Mouse (Mus musculus) gonadal fat pad, adult 2 months (tissue): ENCODE data around the gene Capn15. TPM values are rescaled to one million over a fixed set of nuclear protein-coding genes. Genes with fewer than 3 reads are reported as not detected.

Experiments used
- DNase-seq: peaks from one replicate; pipeline ENCODE4 v3.0.0-alpha.2; 2012; ENCODE audit warnings: low read depth
- polyA plus RNA-seq: library from polyadenylated mRNA; depleted of rRNA; stranded (reverse); fragments of >200 nt; gene quantifications from 2 replicates; pipeline ENCODE4 v1.2.3, GENCODE M21; 2012; rRNA removed

The Capn15 gene
- polyA plus RNA-seq, result 27.6 and 28.1 TPM in 2 replicates

GRCm38 (mm10) chr17:25985306-25986294 is at the start of gene Capn15:
Gene Capn15, minus strand, starts transcription at chr17:25985796.
- peak; percentile 66 for DNase-seq

DNA sequence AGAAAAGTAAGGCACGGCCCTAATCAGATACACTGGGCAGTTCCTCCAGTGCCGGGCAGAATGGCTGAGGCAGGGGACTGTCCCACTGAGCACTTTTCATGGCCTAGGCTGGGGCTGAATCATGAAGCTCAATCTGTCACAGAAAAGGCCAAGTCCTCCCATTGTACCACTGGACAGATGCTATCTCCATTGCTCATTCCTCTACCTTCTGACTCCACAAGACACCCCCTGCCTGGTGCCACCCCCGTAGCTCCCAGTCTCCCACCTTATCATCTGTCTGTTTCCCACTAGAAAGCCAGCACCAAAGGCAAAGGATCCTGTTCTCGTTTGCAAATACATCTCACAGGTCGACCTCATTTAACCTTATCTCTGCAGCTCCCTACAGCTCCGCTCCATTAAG is 46.4 kb upstream of the Capn15 start:
- DNase-seq, result no peak

DNA sequence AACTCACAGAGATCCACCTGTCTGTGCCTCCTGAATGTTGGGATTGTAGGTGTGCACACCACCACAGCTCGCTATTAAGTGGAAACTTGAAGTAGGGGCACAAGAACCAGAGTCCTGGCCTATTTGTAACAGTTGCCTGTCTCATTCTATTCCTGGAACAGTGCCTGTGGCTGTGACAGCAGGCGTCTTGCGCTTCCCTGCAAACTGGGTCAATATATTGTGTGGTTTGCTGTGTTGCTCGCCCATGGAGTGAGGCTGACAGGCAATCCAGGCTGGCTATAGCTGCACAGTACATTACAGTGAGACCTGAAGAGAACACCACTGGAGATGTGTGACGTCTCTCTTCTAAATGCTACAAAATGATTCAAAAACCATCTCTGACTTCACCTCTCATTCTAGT is 46.0 kb upstream of the Capn15 start:
- no peak for DNase-seq

DNA sequence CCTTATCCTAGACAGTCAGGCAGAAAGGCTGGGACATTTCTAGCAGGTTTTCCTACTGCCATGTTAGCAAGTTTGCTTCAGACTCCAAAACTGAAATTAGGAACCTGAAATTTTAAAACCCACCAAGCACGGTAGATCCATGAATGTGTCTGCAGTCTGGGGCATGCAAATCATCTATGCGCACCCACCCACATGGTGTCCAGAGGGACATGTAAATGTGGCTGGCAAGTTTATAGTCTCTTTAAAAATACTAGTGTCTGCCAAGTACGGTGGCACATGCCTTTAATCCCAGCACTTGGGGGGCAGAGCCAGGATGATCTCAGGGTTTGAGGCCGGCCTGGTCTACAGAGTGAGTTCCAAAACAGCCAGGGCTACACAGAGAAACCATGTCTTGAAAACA is 42.7 kb upstream of the Capn15 start:
- no peak for DNase-seq

DNA sequence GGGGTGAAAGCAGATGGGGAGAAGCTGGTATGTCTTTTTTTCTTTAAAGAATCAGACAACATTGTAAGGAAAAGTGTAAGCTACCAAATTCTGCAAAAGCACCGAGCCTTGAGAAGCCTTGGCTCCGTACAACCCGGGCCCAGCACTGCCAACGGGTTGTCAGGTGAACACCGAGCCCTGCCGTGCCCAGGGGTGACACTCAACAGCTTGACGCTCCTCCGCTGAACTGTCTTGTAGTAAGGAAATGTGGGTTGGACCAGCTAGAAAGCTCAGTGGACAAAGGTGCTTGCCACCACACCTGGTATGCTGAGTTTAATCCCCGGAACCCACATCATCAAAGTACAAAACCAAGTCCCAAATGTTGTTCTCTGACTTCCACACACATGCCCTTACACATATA is 39.1 kb upstream of the Capn15 start:
- DNase-seq, result no peak

GRCm38 (mm10) chr17:26023966-26024365 is 38.4 kb upstream of the Capn15 start:
- DNase-seq, result no peak

- DNase-seq, result no peak
These were observed 37.6 kb upstream of the Capn15 start for GRCm38 (mm10) chr17:26023181-26023580.

- no peak for DNase-seq
These were observed 36.2 kb upstream of the Capn15 start for GRCm38 (mm10) chr17:26021728-26022341.

GRCm38 (mm10) chr17:26020848-26021347 is 35.3 kb upstream of the Capn15 start:
- DNase-seq, result no peak

DNA sequence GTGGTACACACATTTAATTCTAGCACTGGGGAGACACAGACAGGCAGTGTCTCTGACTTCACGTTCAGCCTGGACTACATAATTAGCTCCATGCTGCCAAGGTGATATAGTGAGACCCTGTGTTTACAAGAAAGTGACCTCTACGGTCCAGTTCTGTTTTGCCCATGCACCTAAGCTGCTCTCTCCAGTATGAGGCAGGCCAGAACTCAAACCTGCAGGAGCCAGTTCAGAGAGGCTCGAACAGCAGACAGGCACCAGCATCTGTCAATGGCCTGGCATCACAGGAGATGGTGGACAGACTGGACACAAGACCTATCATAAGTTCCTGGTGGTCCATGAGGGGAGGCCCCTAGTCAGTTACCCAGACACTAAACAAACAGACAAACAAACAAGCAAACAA is 32.8 kb upstream of the Capn15 start:
- DNase-seq, result no peak

- DNase-seq, result no peak
These were observed 32.4 kb upstream of the Capn15 start for GRCm38 (mm10) chr17:26017949-26018348.

- no peak for DNase-seq
These were observed 31.4 kb upstream of the Capn15 start for GRCm38 (mm10) chr17:26017021-26017420.

- DNase-seq, result no peak
These were observed 28.1 kb upstream of the Capn15 start for GRCm38 (mm10) chr17:26013711-26014110.

- no peak for DNase-seq
These were observed 26.4 kb upstream of the Capn15 start for GRCm38 (mm10) chr17:26011841-26012460.

DNA sequence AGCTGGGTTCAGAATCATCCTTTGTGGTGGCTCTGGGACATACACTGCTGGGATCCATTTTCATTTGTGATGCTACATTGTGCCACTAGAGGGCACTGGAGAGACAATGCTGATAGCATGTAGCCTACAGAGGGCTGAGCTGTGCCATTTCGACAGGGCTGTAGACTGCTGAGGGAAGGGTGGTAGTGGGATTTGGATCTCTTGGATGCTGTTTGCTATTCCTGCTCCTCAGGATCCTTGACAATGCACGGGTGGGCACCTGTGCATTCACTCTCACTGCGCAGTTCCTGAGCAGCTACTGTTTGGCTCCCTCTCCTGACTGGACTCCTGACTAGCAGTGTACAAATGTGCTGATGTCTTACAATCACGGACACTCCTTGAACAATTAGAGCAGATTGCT is 23.9 kb upstream of the Capn15 start:
- DNase-seq, result no peak

DNA sequence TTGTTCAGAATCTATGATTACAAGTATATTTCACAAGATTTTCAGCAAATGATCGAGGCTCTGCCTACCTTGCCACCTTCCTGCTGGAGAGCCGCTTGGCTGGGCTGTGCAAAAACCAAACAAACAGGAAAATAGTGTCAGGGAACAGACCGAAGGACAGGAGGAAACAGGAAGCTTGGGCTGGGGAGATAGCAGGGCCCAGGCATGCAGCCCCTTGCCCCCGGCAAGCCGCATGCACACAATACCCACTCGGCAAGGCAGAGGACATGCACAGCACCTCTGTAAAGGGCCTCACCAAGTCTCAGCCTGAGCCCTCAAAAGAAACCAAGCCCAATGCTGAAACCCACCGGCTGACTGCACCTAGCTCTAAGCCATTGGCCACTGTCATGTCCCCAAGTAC is 23.2 kb upstream of the Capn15 start:
- no peak for DNase-seq

DNA sequence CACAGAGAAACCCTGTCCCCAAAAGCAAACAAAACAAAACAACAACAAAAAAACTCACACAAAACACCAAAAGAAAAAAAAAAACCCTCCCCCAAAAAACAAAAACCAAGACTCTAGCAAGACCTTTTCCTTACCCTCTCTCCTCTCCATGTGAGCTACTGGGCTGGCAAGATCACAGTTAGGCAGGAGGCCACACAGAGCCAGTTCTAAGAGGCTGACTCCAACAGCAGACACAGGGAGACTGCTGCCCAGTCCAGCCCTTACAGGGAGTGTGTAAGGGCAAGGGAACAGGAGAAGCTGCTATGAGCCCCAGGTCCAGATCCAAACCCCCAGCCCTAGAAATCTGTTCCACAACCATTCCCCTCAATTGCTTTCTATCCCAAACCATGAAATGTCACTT is 22.7 kb upstream of the Capn15 start:
- DNase-seq, result no peak

GRCm38 (mm10) chr17:26007646-26008045 is 22.1 kb upstream of the Capn15 start:
- DNase-seq, result no peak

- no peak for DNase-seq
These were observed 20.3 kb upstream of the Capn15 start for GRCm38 (mm10) chr17:26005731-26006450.

DNA sequence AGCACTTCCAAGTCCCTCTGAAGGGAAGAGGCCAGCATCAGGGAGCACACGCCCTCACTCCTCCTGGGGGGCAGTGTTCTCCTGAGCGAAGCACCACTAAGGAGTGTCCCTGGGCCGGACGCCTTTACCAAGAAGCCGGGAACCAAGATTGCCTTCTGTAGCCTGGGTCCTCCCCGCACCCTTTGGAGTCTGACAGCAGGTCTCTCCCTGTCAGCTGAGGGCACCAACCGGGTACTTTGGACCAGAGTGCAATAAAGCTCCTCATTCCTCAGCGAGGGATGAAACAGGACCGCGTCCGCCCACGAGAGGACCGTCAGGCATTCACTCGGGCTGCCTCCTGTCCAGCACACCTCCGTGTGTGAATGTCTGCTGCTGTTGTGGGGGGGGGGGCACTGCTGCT is 19.1 kb upstream of the Capn15 start:
- no peak for DNase-seq

DNA sequence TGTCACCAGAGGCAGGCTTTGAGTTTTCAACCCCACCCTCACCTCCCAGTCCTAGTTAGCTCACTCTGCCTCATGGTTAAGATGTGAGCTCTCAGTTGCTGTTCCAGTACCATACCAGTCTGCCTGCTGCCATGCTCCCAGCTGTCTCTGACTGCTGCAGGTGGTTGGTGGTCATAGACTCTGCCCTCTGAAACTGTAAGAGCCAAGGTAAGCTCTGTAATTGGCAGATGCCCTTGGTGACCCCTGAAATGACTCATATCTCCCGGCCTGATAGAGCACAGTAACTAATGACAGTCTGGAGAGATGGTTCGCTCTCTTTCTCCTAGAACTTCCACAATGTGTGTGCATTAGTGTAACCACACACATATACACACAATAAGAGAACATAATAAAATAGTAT is 18.3 kb upstream of the Capn15 start:
- no peak for DNase-seq

DNA sequence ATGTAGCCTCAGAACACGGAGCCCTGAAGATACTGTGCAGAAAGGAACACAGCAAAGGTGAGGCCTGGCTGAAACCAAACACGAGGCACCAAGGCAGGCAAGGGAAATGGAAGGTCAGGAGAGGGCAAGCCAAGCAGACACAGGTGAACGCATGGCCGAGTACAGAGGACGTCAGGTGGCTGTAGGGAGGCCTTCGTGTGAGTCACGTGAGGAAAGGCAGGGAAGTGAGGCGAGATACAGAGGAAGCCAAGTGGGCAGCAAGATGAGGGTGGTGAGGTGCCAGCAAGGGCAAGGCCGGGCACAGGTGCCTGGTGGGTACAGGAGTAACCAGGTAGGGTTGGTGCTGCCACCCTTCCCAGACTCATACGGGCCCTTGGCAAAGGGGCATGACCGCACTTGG is 12.8 kb upstream of the Capn15 start:
- no peak for DNase-seq
